ENCODE assay signal across 13 mouse cellular contexts in the genomic region with DNA sequence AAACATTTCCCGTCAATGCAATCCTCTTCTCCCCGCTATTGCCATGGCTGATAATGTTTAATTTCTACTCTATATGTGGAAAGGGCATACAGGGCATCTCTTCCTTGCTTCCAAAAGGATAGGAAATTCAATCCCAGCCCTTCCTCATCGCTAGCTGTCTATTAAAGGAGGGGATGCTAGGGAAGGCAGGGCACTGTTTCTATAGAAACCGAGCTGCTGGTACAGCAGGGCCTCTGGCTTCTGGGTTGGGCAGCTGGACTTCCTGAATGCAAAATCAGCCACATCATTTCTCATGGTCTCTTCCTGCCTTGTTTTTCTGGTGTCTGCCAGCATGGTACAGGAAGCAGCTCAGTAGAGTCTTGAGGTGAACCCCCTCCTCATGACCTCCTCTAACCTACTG.
"Had no signal": no experiment of that assay in that cellular context is flagged by ENCODE, and none has a peak within 500 bp of the region (broad histone marks: within the 10 kb centered on the region; RNA-seq: fewer than 3 reads in every experiment).

No protein-coding gene starts in this region.

- H3K4me2 ChIP-seq: limb, embryonic 12.5 days; liver, embryonic 13.5 days; lung, embryonic 15.5 days; neural tube, embryonic 12.5 days had no signal

- ATAC-seq: liver, postnatal 0 days had no signal

- H3K4me3 ChIP-seq: limb, embryonic 12.5 days; liver, embryonic 13.5 days; lung, embryonic 15.5 days; neural tube, embryonic 12.5 days had no signal

- H3K4me1 ChIP-seq: limb, embryonic 12.5 days; liver, embryonic 13.5 days; lung, embryonic 15.5 days; neural tube, embryonic 12.5 days had no signal

- H3K9ac ChIP-seq: limb, embryonic 12.5 days; liver, embryonic 13.5 days; liver, postnatal 0 days; lung, embryonic 15.5 days; neural tube, embryonic 12.5 days had no signal

- H3K27me3 ChIP-seq: liver, embryonic 13.5 days; lung, embryonic 15.5 days; neural tube, embryonic 12.5 days had no signal

- DNase-seq: kidney, postnatal 25 days; liver; liver, embryonic 13.5 days; liver, postnatal 0 days; lung, postnatal 14 days; right cerebral cortex, adult 18-20 months; right cerebral cortex, postnatal 25 days; thymus, postnatal 4 days had no signal

- H3K9me3 ChIP-seq: limb, embryonic 12.5 days; liver, embryonic 13.5 days; lung, embryonic 15.5 days; neural tube, embryonic 12.5 days had no signal

- H3K27ac ChIP-seq: limb, embryonic 12.5 days; liver, embryonic 13.5 days; lung, embryonic 15.5 days; macrophage; neural tube, embryonic 12.5 days; stomach, postnatal 0 days had no signal

- H3K36me3 ChIP-seq: limb, embryonic 12.5 days; liver, embryonic 13.5 days; lung, embryonic 15.5 days; neural tube, embryonic 12.5 days had no signal
